Mouse (Mus musculus): ENCODE measurements around the gene Peli2.

Gene Peli2

GRCm38 (mm10) chr14:48153865-48154511 is 33.4 kb downstream of the Peli2 start:
- DNase-seq = no peak

DNA sequence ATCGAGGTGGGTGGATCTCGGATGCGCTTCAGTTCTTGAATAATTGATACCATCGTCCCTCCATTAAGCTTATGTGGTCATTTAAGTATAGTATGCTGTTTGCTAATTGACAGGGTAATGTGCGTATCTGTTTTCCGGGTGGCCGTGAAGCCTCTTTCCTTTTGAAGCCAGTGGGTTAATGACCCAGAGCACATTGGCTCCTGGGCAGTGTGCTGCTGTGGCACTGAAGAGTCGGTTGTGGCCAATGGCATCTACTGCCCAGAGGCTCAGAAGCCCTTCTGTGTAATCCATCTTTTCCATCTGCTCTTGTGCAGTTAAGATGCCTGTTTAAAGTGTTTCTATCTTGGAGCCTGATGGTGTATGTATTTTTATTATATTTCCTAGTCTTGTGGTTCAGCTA is 34.0 kb downstream of the Peli2 start:
- DNase-seq = no peak

DNA sequence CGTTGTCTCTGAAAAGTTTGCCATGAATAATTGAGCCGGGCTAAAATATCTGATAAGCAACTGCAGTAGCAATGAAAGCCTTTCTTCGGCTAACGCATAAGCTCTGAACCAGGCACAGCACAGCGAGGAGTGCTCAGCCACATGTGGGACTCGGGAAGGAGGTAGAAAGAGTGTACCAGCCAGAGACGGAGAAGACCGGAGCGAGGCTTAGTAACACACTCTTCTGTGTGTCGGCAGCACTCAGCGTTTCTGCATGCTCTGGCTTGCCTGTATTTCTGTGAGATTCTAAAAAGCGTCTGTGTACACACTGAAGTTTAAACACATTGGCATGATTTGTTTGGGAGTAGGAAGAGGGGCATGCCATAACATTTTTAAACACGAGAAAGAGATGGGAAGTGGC is 34.5 kb downstream of the Peli2 start:
- DNase-seq = no peak

DNA sequence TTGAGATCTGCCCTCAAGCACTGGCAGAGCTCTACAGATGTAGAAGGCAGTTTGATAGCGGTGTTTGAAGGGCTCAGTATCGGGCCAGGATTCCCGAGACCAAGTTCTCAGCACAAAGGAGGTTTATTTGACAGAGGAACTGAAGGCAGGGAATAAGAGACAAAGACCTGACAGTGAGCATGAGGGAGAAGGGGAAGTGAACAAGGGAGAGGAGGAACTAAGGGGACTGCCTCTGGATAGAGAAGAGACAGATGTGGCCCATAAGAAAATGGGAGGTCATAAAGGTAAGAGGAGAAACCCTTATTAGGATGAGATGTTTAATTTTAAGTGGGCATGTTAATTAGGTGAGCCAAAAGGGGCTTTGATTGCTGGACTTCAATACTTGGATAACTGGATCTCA is 36.5 kb downstream of the Peli2 start:
- no peak for DNase-seq

DNA sequence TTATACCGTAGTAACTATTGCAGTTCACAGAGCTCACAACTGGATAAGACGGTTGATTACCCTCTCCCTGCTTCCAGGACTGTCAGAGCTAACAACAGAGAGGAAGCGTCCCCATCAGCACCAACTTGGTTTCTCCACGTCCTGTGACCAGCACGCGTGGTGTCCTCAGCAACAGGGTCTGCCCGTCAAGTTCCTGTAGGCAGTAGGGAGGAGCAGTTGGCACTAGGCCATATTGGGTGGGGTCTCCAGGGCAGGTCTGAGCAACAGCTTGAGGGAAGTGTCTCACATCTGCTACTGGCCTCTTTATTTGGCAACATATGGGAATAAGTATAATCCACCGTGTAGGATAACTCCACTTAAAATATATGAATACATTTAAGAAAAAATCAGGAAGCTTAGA is 37.2 kb downstream of the Peli2 start:
- DNase-seq = no peak

DNA sequence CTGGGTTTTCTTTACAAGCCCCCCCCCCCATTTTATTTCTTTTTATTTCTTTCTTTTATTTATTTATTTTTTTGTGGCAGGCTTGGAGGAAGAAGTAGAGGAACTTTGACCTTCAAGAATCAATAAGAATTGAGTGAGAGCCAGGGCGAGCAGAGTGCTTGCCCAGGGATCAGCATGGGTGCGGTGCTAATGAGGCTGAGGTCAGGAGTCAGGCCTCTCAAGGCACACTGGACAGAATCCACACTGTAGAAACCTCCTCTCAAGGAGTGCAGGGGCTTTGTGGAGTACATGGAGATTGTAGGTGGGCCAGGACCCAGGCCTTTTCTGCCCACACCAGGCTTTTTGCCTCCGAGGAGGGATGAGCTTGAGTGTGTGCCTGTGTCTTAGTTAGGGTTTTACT is 38.8 kb downstream of the Peli2 start:
- DNase-seq = no peak

GRCm38 (mm10) chr14:48162446-48162845 is 41.8 kb downstream of the Peli2 start:
- DNase-seq = no peak

- no peak for DNase-seq
Measured at GRCm38 (mm10) chr14:48164917-48165316, 44.3 kb downstream of the Peli2 start.

DNA sequence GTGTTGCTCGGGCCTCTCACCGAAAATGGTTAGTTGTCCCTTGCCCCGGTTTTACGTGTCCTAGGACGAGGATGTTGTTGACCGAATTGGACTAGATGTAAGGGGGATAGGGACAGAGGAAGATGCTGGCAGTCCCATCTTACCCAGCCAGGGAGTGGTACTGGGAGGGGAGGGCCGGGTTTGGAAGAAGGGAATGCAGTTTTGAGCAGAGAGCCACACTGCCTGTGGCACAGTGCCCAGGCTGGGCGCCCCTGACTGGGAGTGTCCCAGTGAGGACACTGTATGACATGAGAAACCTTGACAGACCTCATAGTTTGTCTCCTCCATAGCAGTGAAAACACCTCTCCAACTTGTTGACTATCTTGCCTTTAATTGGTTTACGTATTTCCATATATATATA is 45.8 kb downstream of the Peli2 start:
- DNase-seq = no peak

DNA sequence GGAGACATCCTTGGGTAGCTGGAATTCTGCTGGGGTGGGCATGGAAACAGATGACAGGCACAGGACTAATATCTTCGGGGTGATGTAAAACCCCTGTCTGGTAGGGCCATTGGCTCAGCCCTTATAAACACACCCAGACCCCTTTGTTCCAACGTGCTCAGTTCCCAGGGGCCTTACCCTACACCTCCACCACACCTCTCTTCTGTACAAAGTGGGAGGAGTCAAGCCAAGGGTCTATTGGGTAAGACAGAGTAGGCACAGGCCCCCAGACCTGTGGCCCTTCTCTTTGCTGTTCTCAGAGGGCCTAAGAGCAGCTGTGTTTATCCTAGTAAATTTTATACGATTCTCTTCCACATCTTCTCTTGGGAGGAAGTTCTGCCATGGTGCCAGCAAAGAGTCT is 46.4 kb downstream of the Peli2 start:
- DNase-seq = no peak

GRCm38 (mm10) chr14:48168116-48168515 is 47.5 kb downstream of the Peli2 start:
- no peak for DNase-seq

GRCm38 (mm10) chr14:48169970-48170369 is 49.3 kb downstream of the Peli2 start:
- peak; percentile 47 for DNase-seq

GRCm38 (mm10) chr14:48171268-48171667 is 50.6 kb downstream of the Peli2 start:
- no peak for DNase-seq

- DNase-seq = no peak
Measured at GRCm38 (mm10) chr14:48172026-48172425, 51.4 kb downstream of the Peli2 start.

DNA sequence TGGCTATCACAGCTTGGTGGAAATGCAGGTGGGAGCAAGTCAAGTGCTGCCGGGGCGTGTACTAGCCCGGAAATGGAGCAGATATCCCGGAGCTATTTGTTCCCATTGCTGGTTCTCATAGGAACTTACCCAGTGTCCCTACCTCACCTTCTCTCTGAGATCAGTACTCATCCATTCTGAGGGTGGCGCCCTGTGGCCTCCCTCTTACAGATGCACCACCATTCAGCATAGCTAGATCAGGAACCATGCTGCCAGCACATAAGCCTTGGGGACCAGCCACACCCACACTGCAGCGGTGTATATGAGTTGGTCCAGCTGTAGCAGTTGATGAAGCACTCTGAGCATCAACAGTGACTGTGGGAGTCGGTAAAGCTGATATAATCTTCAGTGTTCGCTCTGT is 52.3 kb downstream of the Peli2 start:
- no peak for DNase-seq

DNA sequence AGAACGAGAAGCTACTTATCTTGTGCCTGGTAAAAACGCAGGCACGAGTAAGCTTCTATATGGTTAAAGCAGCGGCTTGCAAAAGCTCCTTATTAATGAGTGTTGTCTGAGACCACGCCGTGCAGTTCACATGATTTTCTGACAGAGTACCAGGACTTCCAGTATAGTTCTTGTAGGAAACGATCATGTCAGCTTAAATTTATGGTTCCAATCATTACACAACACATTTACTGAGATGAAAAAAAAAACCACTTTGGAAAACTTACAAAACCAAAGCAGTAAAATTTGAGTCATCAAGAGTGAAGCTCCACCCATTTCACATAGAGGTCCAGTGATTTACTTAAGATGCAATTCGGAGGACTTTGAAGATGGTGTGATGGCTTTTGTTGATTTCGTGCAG is 53.2 kb downstream of the Peli2 start:
- no peak for DNase-seq

DNA sequence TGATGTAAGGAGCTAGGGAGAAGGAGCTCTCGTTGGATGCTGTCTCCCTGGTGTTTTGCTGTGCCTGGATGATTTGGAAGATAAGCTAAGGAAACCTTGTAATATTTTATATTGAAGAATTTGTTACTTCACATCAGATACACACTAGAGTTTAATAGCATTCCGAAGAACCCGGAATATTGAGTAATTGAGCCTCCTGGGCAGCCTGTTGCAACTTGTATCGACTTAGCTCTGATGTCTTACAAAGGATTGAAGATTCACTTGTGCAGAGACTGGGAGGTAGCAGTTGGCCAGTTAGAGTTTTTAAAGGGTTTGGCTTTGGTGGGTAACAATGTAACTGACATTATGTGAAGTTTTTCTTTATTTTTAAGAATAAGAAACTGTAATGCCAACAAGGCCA is 53.7 kb downstream of the Peli2 start:
- no peak for DNase-seq

- DNase-seq = no peak
Measured at GRCm38 (mm10) chr14:48175115-48175514, 54.5 kb downstream of the Peli2 start.

GRCm38 (mm10) chr14:48178304-48178995 is 57.8 kb downstream of the Peli2 start:
- DNase-seq = no peak

GRCm38 (mm10) chr14:48179021-48179420 is 58.4 kb downstream of the Peli2 start:
- no peak for DNase-seq

- no peak for DNase-seq
Measured at GRCm38 (mm10) chr14:48186302-48186701, 65.7 kb downstream of the Peli2 start.

DNA sequence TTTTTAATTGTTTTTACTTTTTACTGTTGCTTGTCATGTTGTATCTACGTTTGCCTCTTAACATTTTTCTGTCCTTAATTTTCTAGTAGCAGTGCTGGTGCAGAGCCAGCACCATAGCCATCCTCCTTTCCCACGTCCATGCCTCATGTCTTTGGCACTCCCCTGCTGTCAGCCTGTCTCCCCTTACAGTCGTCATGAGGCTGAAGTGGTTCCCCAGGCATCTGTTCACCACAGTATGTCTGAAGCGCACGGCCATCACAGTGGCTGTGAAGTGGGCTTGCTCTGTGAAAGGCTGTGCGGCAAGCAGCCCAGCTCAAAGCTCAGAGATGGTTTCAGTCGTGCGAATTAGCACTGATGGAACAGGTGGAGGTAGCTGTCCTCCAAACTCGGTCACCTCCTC is 66.5 kb downstream of the Peli2 start:
- DNase-seq = no peak

DNA sequence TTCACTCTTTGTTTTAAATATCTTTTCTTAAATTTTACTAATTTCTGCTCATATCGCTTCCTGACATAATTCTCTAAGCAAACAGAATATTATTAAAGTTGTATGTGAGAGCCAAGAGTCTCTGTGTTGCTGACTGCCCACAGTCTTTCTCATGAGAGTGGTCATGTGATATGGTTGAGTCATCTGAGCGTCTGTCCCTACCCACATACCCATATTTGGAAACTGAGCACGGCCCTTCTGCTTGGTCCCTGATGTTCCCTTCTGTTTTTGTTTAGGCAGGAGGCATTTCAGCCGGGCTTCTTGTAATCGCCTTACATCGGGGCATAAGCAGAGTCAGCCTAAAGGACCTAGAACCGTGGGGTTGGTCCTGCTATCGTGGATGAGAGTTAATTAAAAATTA is 68.7 kb downstream of the Peli2 start:
- no peak for DNase-seq

GRCm38 (mm10) chr14:48190946-48191345 is 70.3 kb downstream of the Peli2 start:
- no peak for DNase-seq

DNA sequence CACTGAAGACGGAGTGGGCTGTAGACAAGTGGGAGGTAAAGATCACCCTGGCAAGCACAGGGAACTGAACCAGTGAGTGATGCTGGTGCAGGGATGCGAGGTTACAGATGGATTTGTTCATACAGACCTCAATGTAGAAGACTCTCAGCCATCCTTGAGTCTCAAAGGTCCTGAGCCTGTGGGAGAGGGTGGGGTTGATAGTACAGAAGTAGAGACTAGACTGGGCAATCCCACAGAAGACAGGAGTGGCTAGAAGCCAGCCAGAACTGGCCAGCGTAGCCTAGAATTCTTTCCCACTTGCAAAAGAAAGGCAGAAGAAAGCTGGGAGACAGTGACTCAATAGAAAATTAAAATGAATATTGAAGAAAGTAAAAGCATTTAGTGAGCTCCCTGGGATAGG is 71.3 kb downstream of the Peli2 start:
- no peak for DNase-seq
